Mouse (Mus musculus): Measurements from ENCODE around the gene Lrrc8c. TPM values are rescaled to one million over a fixed set of nuclear protein-coding genes. Genes with fewer than 3 reads are reported as not detected.

Gene Lrrc8c
- total and polyA plus RNA-seq, 3 experiments: 33.0 to 46.0 TPM; not detected in 1

- no peak for TF ChIP-seq TCF12 (IDR thresholded peaks at IDR 0.05; ENCODE audit: low read depth, low read length)
- TF ChIP-seq ZKSCAN1 (IDR thresholded peaks at IDR 0.05; ENCODE audit: low read depth, low read length): no peak
- TF ChIP-seq ELF1 (IDR thresholded peaks at IDR 0.05; ENCODE audit: low read depth, low read length): no peak
- TF ChIP-seq POLR2A (IDR thresholded peaks at IDR 0.05; ENCODE audit: control insufficient read depth in 1 of 2, insufficient read depth in 1 of 2, low read depth in 1 of 2, low read length in 2 of 2, poor library complexity in 1 of 2): no peak
- TF ChIP-seq RAD21 (IDR thresholded peaks at IDR 0.05; ENCODE audit: low read depth, low read length): no peak
- no peak for TF ChIP-seq ETS1 (IDR thresholded peaks at IDR 0.05; ENCODE audit: low read depth, low read length)
- TF ChIP-seq POLR2AphosphoS2 (IDR thresholded peaks at IDR 0.05; ENCODE audit: low read length): no peak
- TF ChIP-seq MYB (IDR thresholded peaks at IDR 0.05; ENCODE audit: low read depth, low read length): no peak
- no peak for TF ChIP-seq MYC (IDR thresholded peaks at IDR 0.05; ENCODE audit: low read depth, low read length)
- no peak for TF ChIP-seq TAL1 (IDR thresholded peaks at IDR 0.05; ENCODE audit: low read length)
- no peak for TF ChIP-seq POLR2AphosphoS5 (IDR thresholded peaks at IDR 0.05; ENCODE audit: borderline replicate concordance, low read depth, low read length)
- TF ChIP-seq SIN3A (IDR thresholded peaks at IDR 0.05; ENCODE audit: low read length): no peak
- no peak for TF ChIP-seq GATA1 (IDR thresholded peaks at IDR 0.05; ENCODE audit: low read depth, low read length)
- TF ChIP-seq USF1 (IDR thresholded peaks at IDR 0.05; ENCODE audit: low read depth, low read length): no peak
- Histone ChIP-seq H3K9ac (ENCODE audit: control insufficient read depth, low read depth, low read length, poor library complexity, severe bottlenecking) (no peak overlapping the region), H3K79me2 (ENCODE audit: control insufficient read depth, insufficient read depth, low read length, poor library complexity) (no peaks in the 10 kb centered on the region), H3K27me3 (ENCODE audit: control insufficient read depth in 1 of 2, insufficient read depth in 2 of 2, low read length in 2 of 2) (no peaks in the 10 kb centered on the region), H3K9me3 (replicated peaks; ENCODE audit: insufficient read depth, low read length) (no peaks in the 10 kb centered on the region), H3K4me3 (ENCODE audit: control insufficient read depth in 1 of 2, insufficient read depth in 1 of 2, low read depth in 2 of 2, low read length in 2 of 2) (no peak overlapping the region), H3K27ac (ENCODE audit: control insufficient read depth, low read depth, low read length) (no peak overlapping the region), H3K4me1 (ENCODE audit: control insufficient read depth in 1 of 2, insufficient read depth in 2 of 2, low read length in 2 of 2) (peaks cover 9 to 19% of the 10 kb centered on the region in 2 experiments), H3K36me3 (ENCODE audit: control insufficient read depth in 1 of 2, insufficient read depth in 2 of 2, low read length in 2 of 2) (peaks cover 0 to 18% of the 10 kb centered on the region in 2 experiments; a peak in 2 of 4 replicates)
- DNase-seq (ENCODE audit: low read depth, low spot score): no peak
Observed at GRCm38 (mm10) chr5:105490211-105490610, 29.0 kb upstream of the Lrrc8c start.

GRCm38 (mm10) chr5:105491389-105491788, 27.8 kb upstream of the Lrrc8c start:
- peak; percentile 51 for DNase-seq (ENCODE audit: low read depth, low spot score)
- TF ChIP-seq HCFC1 (IDR thresholded peaks at IDR 0.05; ENCODE audit: low read depth, low read length) (no peak), ZC3H11A (IDR thresholded peaks at IDR 0.05; ENCODE audit: low read depth, low read length) (peak; percentile 48), RAD21 (IDR thresholded peaks at IDR 0.05; ENCODE audit: low read depth, low read length) (peak; percentile 47), POLR2AphosphoS5 (IDR thresholded peaks at IDR 0.05; ENCODE audit: borderline replicate concordance, low read depth, low read length) (no peak), CTCF (IDR thresholded peaks at IDR 0.05 in 2 of 3, conservative IDR thresholded peaks at IDR 0.05 in 1 of 3; ENCODE audit: control insufficient read depth in 1 of 3, insufficient read depth in 1 of 3, low read depth in 2 of 3, low read length in 3 of 3, poor library complexity in 1 of 3, severe bottlenecking in 1 of 3) (peak in 2 of 3 experiments; percentile 42 to 59; a peak in 4 of 6 replicates), SMC3 (IDR thresholded peaks at IDR 0.05; ENCODE audit: low read depth, low read length) (peak; percentile 69), MXI1 (IDR thresholded peaks at IDR 0.05; ENCODE audit: low read depth, low read length) (no peak)
- peaks cover 9 to 19% of the 10 kb centered on the region in 2 experiments for H3K4me1 ChIP-seq (ENCODE audit: control insufficient read depth in 1 of 2, insufficient read depth in 2 of 2, low read length in 2 of 2)

More at GRCm38 (mm10) chr5:105491389-105491788, 27.8 kb upstream of the Lrrc8c start:
- Histone ChIP-seq H3K9ac (ENCODE audit: control insufficient read depth, low read depth, low read length, poor library complexity, severe bottlenecking) (no peak overlapping the region), H3K4me3 (ENCODE audit: control insufficient read depth in 1 of 2, insufficient read depth in 1 of 2, low read depth in 2 of 2, low read length in 2 of 2) (no peak overlapping the region), H3K27me3 (ENCODE audit: control insufficient read depth in 1 of 2, insufficient read depth in 2 of 2, low read length in 2 of 2) (no peaks in the 10 kb centered on the region), H3K79me2 (ENCODE audit: control insufficient read depth, insufficient read depth, low read length, poor library complexity) (no peaks in the 10 kb centered on the region), H3K36me3 (ENCODE audit: control insufficient read depth in 1 of 2, insufficient read depth in 2 of 2, low read length in 2 of 2) (peaks cover 0 to 21% of the 10 kb centered on the region in 2 experiments; a peak in 2 of 4 replicates), H3K9me3 (replicated peaks; ENCODE audit: insufficient read depth, low read length) (no peaks in the 10 kb centered on the region), H3K27ac (ENCODE audit: control insufficient read depth, low read depth, low read length) (no peak overlapping the region)

Measured in MEL (cell line).